Mouse (Mus musculus) E14TG2a.4 (cell line): ENCODE data around the gene Kif3c.
A peak's percentile ranks its signal among the peaks of the same experiment; 100 is the strongest.

ENCODE experiments used
- H3K27me3 ChIP-seq: 2 replicates; pipeline ENCODE4 v1.6.1; 2014; ENCODE audit warnings: low read length, control low read depth; ENCODE audit not compliant: insufficient read depth
- H3K36me3 ChIP-seq: 2 replicates; pipeline ENCODE4 v1.6.1; 2014; ENCODE audit warnings: low read length, control low read depth; ENCODE audit not compliant: insufficient read depth
- H3K4me1 ChIP-seq: replicated peaks from 2 replicates; pipeline ENCODE4 v1.6.1; 2014; ENCODE audit warnings: low read depth, low read length, control low read depth
- H3K4me3 ChIP-seq: replicated peaks from 2 replicates; pipeline ENCODE4 v1.5.1; 2014; ENCODE audit warnings: mild to moderate bottlenecking, low read length
- H3K9me3 ChIP-seq: 2 replicates; pipeline ENCODE4 v1.6.1; 2014; ENCODE audit warnings: low read length, control low read depth
- CTCF ChIP-seq: conservative IDR thresholded peaks from 2 replicates; pipeline ENCODE4 v1.5.1; 2014; ENCODE audit warnings: low read length
- NANOG ChIP-seq: IDR thresholded peaks from 2 replicates; pipeline ENCODE4 v1.6.1; 2014; ENCODE audit warnings: borderline replicate concordance, low read length, mixed read lengths
- POU5F1 ChIP-seq: IDR thresholded peaks from 2 replicates; pipeline ENCODE4 v1.6.1; 2014; ENCODE audit warnings: low read length, borderline replicate concordance

The Kif3c gene

DNA sequence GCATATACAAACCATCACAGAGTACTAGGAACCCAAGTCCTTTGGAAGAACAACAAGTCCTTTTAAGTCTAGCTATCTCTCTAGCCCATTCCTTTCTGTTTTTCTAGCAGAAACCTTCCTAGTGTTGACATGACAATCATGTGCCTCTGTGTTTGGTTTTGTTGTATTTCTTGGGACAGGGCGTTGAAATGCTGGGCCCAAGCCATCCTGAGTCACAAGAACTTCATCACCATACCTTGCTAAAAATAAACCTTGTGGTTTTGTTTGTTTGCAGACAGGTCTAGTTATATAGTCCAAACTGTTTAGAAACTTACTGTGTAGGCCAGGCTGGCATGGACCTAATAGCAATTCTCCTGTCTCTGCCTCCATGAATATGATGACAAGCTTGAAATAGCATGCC, 57.9 kb downstream of the Kif3c start:
- TF ChIP-seq NANOG (no peak), POU5F1 (no peak), CTCF (no peak)
- Histone ChIP-seq H3K4me3 (no peak overlapping the region), H3K9me3 (no peaks in the 10 kb centered on the region), H3K36me3 (peaks cover 72% of the 10 kb centered on the region), H3K27me3 (no peaks in the 10 kb centered on the region), H3K4me1 (peaks cover 70% of the 10 kb centered on the region)

- no peak for TF ChIP-seq POU5F1
- no peak for TF ChIP-seq CTCF
- TF ChIP-seq NANOG, result no peak
- peaks cover 62% of the 10 kb centered on the region for H3K36me3 ChIP-seq
- H3K9me3 ChIP-seq, result no peaks in the 10 kb centered on the region
- no peaks in the 10 kb centered on the region for H3K27me3 ChIP-seq
- H3K4me1 ChIP-seq, result peaks cover 65% of the 10 kb centered on the region
- peak overlapping the region; percentile 99 for H3K4me3 ChIP-seq
These were observed 59.2 kb downstream of the Kif3c start for GRCm38 (mm10) chr12:3424179-3424578.

GRCm38 (mm10) chr12:3425375-3426341, 60.7 kb downstream of the Kif3c start:
- Histone ChIP-seq H3K27me3 (no peaks in the 10 kb centered on the region), H3K4me1 (peaks cover 67% of the 10 kb centered on the region), H3K9me3 (no peaks in the 10 kb centered on the region), H3K36me3 (peaks cover 57% of the 10 kb centered on the region), H3K4me3 (peak overlapping the region; percentile 99)
- no peak for TF ChIP-seq NANOG
- no peak for TF ChIP-seq POU5F1
- no peak for TF ChIP-seq CTCF

- Histone ChIP-seq H3K27me3 (no peaks in the 10 kb centered on the region), H3K36me3 (peaks cover 50% of the 10 kb centered on the region), H3K4me1 (peaks cover 68% of the 10 kb centered on the region), H3K4me3 (peak within 1 kb of the TSS; percentile 99), H3K9me3 (no peaks in the 10 kb centered on the region)
- TF ChIP-seq NANOG, result no peak
- TF ChIP-seq POU5F1, result no peak
- TF ChIP-seq CTCF, result no peak
These were observed 61.6 kb downstream of the Kif3c start, which contains the start of gene Asxl2 for GRCm38 (mm10) chr12:3426530-3427034. Gene Asxl2 (plus strand): TSS chr12:3426857.

GRCm38 (mm10) chr12:3427067-3427889, 62.3 kb downstream of the Kif3c start:
- no peaks in the 10 kb centered on the region for H3K9me3 ChIP-seq
- no peaks in the 10 kb centered on the region for H3K27me3 ChIP-seq
- H3K36me3 ChIP-seq, result peaks cover 48% of the 10 kb centered on the region
- peak overlapping the region; percentile 99 for H3K4me3 ChIP-seq
- TF ChIP-seq POU5F1 (no peak), NANOG (no peak), CTCF (no peak)
- peaks cover 69% of the 10 kb centered on the region for H3K4me1 ChIP-seq

DNA sequence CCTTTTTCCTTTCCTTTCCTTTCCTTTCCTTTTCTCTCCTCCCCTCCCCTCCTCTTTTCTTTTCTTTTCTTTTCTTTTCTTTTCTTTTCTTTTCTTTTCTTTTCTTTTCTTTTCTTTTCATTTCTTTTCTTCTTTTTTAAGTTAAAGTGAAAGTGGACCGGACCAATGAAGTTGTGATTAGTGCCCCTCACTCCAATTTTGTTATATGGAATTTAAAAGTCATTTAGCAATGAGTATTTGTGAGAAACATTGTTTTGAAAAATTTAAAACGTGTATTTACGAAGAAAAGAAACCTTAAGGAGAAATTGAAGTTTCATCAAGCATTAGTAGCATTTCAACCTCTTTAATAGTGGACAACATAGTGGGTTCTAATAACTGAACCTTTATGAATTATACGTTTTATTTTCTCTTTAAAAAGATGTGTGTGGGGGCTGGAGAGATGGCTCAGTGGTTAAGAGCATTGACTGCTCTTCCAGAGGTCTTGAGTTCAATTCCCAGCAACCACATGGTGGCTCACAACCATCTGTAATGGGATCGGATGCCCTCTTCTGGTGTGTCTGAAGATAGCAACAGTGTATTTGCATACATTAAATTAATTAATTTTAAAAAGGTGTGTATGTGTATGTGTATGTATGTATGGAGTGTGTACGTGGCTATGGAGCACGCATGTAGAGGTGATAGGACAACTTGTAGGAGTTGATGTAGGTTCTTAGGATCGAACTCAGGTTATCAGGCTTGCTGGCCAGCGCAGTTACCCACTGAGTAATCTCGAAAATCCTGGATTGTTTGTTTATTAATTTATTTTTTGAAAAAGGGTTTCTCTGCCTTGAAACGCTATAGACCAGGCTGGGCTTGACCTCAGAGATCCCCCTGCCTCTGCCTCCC, 63.2 kb downstream of the Kif3c start:
- TF ChIP-seq NANOG, result no peak
- no peak for TF ChIP-seq POU5F1
- TF ChIP-seq CTCF, result no peak
- no peaks in the 10 kb centered on the region for H3K27me3 ChIP-seq
- H3K4me1 ChIP-seq, result peaks cover 69% of the 10 kb centered on the region
- peaks cover 42% of the 10 kb centered on the region for H3K36me3 ChIP-seq
- peak overlapping the region; percentile 99 for H3K4me3 ChIP-seq
- no peaks in the 10 kb centered on the region for H3K9me3 ChIP-seq

- Histone ChIP-seq H3K9me3 (no peaks in the 10 kb centered on the region), H3K27me3 (no peaks in the 10 kb centered on the region), H3K4me3 (peak overlapping the region; percentile 99), H3K4me1 (peaks cover 66% of the 10 kb centered on the region), H3K36me3 (peaks cover 41% of the 10 kb centered on the region)
- TF ChIP-seq CTCF, result no peak
- no peak for TF ChIP-seq NANOG
- no peak for TF ChIP-seq POU5F1
These were observed 64.9 kb downstream of the Kif3c start for GRCm38 (mm10) chr12:3429681-3430442.
